Mouse (Mus musculus) G1E (cell line): ENCODE data around the gene Dhx38.

Experiments used
- CTCF ChIP-seq: IDR thresholded peaks from 2 replicates; pipeline ENCODE4 v1.5.1; 2012; ENCODE audit warnings: low read depth, low read length, inconsistent platforms, mixed read lengths
- GATA1 ChIP-seq: IDR thresholded peaks from 2 replicates; pipeline ENCODE4 v1.6.1; 2012; ENCODE audit warnings: borderline replicate concordance, low read length, inconsistent platforms, mixed read lengths
- POLR2AphosphoS5 ChIP-seq: IDR thresholded peaks from 2 replicates; pipeline ENCODE4 v1.6.1; 2012; ENCODE audit warnings: low read depth, low read length, inconsistent platforms; ENCODE audit not compliant: insufficient replicate concordance

- peak; percentile 27; the same call in 1 of the 2 replicates for TF ChIP-seq CTCF
- TF ChIP-seq GATA1: no peak
- no peak for TF ChIP-seq POLR2AphosphoS5
Observed at GRCm38 (mm10) chr8:109593117-109593788, 27.6 kb upstream of the Dhx38 start.
